Mouse (Mus musculus) brain, embryonic 14.5 days (tissue): ENCODE data around the gene Ostc. TPM values are rescaled to one million over a fixed set of nuclear protein-coding genes. Genes with fewer than 3 reads are reported as not detected.

ENCODE experiments used
- DNase-seq: peaks from one replicate; pipeline ENCODE4 v3.0.0-alpha.2; 2011; ENCODE audit warnings: low read depth
- CTCF ChIP-seq: fragments of 200-500 bp; IDR thresholded peaks from 2 replicates; pipeline ENCODE4 v1.5.1; 2012; ENCODE audit warnings: inconsistent platforms, mild to moderate bottlenecking, moderate library complexity, borderline replicate concordance; ENCODE audit not compliant: insufficient read depth, insufficient read length; ENCODE audit errors: extremely low read depth
- POLR2A ChIP-seq: fragments of 200-500 bp; IDR thresholded peaks from 2 replicates; pipeline ENCODE4 v1.6.1; 2012; ENCODE audit warnings: mild to moderate bottlenecking, inconsistent platforms, borderline replicate concordance; ENCODE audit not compliant: poor library complexity, insufficient read depth, insufficient read length, severe bottlenecking; ENCODE audit errors: extremely low read depth
- polyA plus RNA-seq: library from polyadenylated mRNA; depleted of rRNA; stranded (reverse); fragments of >200 nt; gene quantifications from 2 replicates; pipeline ENCODE4 v1.2.3, GENCODE M21; 2012; rRNA removed

Gene Ostc
- polyA plus RNA-seq = 123 and 139 TPM in 2 replicates

GRCm38 (mm10) chr3:130708967-130709924 is at the start of gene Ostc:
Gene Ostc (minus strand): TSS chr3:130709444.
- DNase-seq = peak; percentile 99
- TF ChIP-seq CTCF (no peak), POLR2A (peak; percentile 94; the same call in 1 of the 2 replicates)

GRCm38 (mm10) chr3:130758157-130758841 is 49.1 kb upstream of the Ostc start:
- TF ChIP-seq POLR2A = no peak
- no peak for TF ChIP-seq CTCF
- peak; percentile 91 for DNase-seq

- peak; percentile 49 for DNase-seq
- TF ChIP-seq CTCF (no peak), POLR2A (no peak)
Observed at GRCm38 (mm10) chr3:130757117-130757852, 48.0 kb upstream of the Ostc start.

- TF ChIP-seq POLR2A (no peak), CTCF (no peak)
- no peak for DNase-seq
Observed at GRCm38 (mm10) chr3:130749206-130749605, 40.0 kb upstream of the Ostc start.

GRCm38 (mm10) chr3:130746673-130747619 is 37.7 kb upstream of the Ostc start:
- peak; percentile 64 for DNase-seq

GRCm38 (mm10) chr3:130737652-130738361 is 28.6 kb upstream of the Ostc start:
- TF ChIP-seq CTCF (no peak), POLR2A (no peak)
- DNase-seq = peak; percentile 85

More at GRCm38 (mm10) chr3:130746673-130747619, 37.7 kb upstream of the Ostc start:
- TF ChIP-seq CTCF (no peak), POLR2A (no peak)

GRCm38 (mm10) chr3:130736758-130737157 is 27.5 kb upstream of the Ostc start:
- DNase-seq = no peak
- TF ChIP-seq CTCF (no peak), POLR2A (no peak)

- TF ChIP-seq POLR2A (peak; percentile 72; the same call in 1 of the 2 replicates), CTCF (no peak)
- DNase-seq = peak; percentile 99
Observed at GRCm38 (mm10) chr3:130730189-130730653, 21.0 kb upstream of the Ostc start, which contains the start of gene Rpl34. Gene Rpl34 (minus strand): TSS chr3:130730398.

- DNase-seq = peak; percentile 53
- TF ChIP-seq POLR2A (no peak), CTCF (peak; percentile 29; the same call in 1 of the 2 replicates)
Observed at GRCm38 (mm10) chr3:130729472-130730188, 20.4 kb upstream of the Ostc start.
